Mouse (Mus musculus) retina, embryonic 14.5 days (tissue): Measurements from ENCODE around the gene Bcl2l13.

Source experiments
- DNase-seq: peaks from one replicate; pipeline ENCODE4 v3.0.0-alpha.2; 2015; ENCODE audit warnings: low spot score

Bcl2l13 gene

GRCm38 (mm10) chr6:120929421-120929820 lies 93.4 kb downstream of the Bcl2l13 start:
- DNase-seq: no peak

- DNase-seq: no peak
Measured at GRCm38 (mm10) chr6:120930450-120931306, 94.7 kb downstream of the Bcl2l13 start.

GRCm38 (mm10) chr6:120932597-120932996 lies 96.6 kb downstream of the Bcl2l13 start:
- DNase-seq: no peak

GRCm38 (mm10) chr6:120933670-120934069 lies 97.7 kb downstream of the Bcl2l13 start:
- DNase-seq: no peak

- DNase-seq: no peak
Measured at GRCm38 (mm10) chr6:120934176-120934575, 98.2 kb downstream of the Bcl2l13 start.

GRCm38 (mm10) chr6:120937104-120937617 lies 101.1 kb downstream of the Bcl2l13 start:
- no peak for DNase-seq

GRCm38 (mm10) chr6:120937999-120938608 lies 102.1 kb downstream of the Bcl2l13 start:
- DNase-seq: no peak

- no peak for DNase-seq
Measured at GRCm38 (mm10) chr6:120938763-120939450, 102.9 kb downstream of the Bcl2l13 start.

- DNase-seq: no peak
Measured at GRCm38 (mm10) chr6:120939783-120940182, 103.8 kb downstream of the Bcl2l13 start.

- no peak for DNase-seq
Measured at GRCm38 (mm10) chr6:120940446-120941083, 104.6 kb downstream of the Bcl2l13 start.

GRCm38 (mm10) chr6:120941084-120941481 lies 105.1 kb downstream of the Bcl2l13 start:
- no peak for DNase-seq

GRCm38 (mm10) chr6:120941575-120941974 lies 105.6 kb downstream of the Bcl2l13 start:
- DNase-seq: no peak
